Mouse (Mus musculus) spleen, adult 12 weeks (tissue): ENCODE results near the gene Csnk1g2.

Experiments used
- DNase-seq: peaks from one replicate; pipeline ENCODE4 v3.0.0; 2022; ENCODE audit warnings: low spot score

The Csnk1g2 gene

GRCm38 (mm10) chr10:80665459-80665858 is 42.8 kb downstream of the Csnk1g2 start:
- DNase-seq: no peak

GRCm38 (mm10) chr10:80665981-80666733 is 43.5 kb downstream of the Csnk1g2 start:
- no peak for DNase-seq

GRCm38 (mm10) chr10:80666837-80667412 is 44.3 kb downstream of the Csnk1g2 start:
- no peak for DNase-seq

- DNase-seq: no peak
These were observed 46.0 kb downstream of the Csnk1g2 start for GRCm38 (mm10) chr10:80668614-80669013.

GRCm38 (mm10) chr10:80669018-80669417 is 46.4 kb downstream of the Csnk1g2 start:
- DNase-seq: no peak

GRCm38 (mm10) chr10:80669737-80670485 is 47.3 kb downstream of the Csnk1g2 start:
- DNase-seq: no peak

- DNase-seq: no peak
These were observed 47.9 kb downstream of the Csnk1g2 start for GRCm38 (mm10) chr10:80670531-80670930.

- no peak for DNase-seq
These were observed 48.6 kb downstream of the Csnk1g2 start for GRCm38 (mm10) chr10:80671251-80671650.

- DNase-seq: no peak
These were observed 49.5 kb downstream of the Csnk1g2 start for GRCm38 (mm10) chr10:80671936-80672690.

- DNase-seq: no peak
These were observed 51.1 kb downstream of the Csnk1g2 start for GRCm38 (mm10) chr10:80673690-80674089.

- no peak for DNase-seq
These were observed 51.6 kb downstream of the Csnk1g2 start for GRCm38 (mm10) chr10:80674161-80674711.

GRCm38 (mm10) chr10:80674851-80675404 is 52.3 kb downstream of the Csnk1g2 start:
- DNase-seq: no peak

GRCm38 (mm10) chr10:80675405-80676197 is 53.0 kb downstream of the Csnk1g2 start:
- no peak for DNase-seq

- peak; percentile 99 for DNase-seq
These were observed 53.7 kb downstream of the Csnk1g2 start for GRCm38 (mm10) chr10:80676198-80676928.

- DNase-seq: no peak
These were observed 54.7 kb downstream of the Csnk1g2 start for GRCm38 (mm10) chr10:80677128-80677875.

- DNase-seq: peak; percentile 86
These were observed 55.4 kb downstream of the Csnk1g2 start, which contains the start of gene Mknk2 for GRCm38 (mm10) chr10:80677942-80678436. TSS of gene Mknk2 (minus strand) at chr10:80678112.

- DNase-seq: no peak
These were observed 56.2 kb downstream of the Csnk1g2 start for GRCm38 (mm10) chr10:80678601-80679377.

GRCm38 (mm10) chr10:80679556-80680259 is 57.1 kb downstream of the Csnk1g2 start:
- no peak for DNase-seq
